Mouse (Mus musculus) erythroblast, embryonic 14.5 days (primary cell): ENCODE measurements around the gene Nkd2.

ENCODE experiments used
- GATA1 ChIP-seq: IDR thresholded peaks from 2 replicates; pipeline ENCODE4 v1.6.1; 2012; ENCODE audit warnings: low read length, inconsistent platforms, mixed read lengths
- TAL1 ChIP-seq: IDR thresholded peaks from 3 replicates; pipeline ENCODE4 v1.6.1; 2012; ENCODE audit warnings: low read length, inconsistent platforms, mixed read lengths

- TF ChIP-seq TAL1 (no peak), GATA1 (no peak)
Observed at GRCm38 (mm10) chr13:73814181-73814580, 33.2 kb downstream of the Nkd2 start.
